Mouse (Mus musculus): ENCODE measurements around the gene Lmo3.

DNA sequence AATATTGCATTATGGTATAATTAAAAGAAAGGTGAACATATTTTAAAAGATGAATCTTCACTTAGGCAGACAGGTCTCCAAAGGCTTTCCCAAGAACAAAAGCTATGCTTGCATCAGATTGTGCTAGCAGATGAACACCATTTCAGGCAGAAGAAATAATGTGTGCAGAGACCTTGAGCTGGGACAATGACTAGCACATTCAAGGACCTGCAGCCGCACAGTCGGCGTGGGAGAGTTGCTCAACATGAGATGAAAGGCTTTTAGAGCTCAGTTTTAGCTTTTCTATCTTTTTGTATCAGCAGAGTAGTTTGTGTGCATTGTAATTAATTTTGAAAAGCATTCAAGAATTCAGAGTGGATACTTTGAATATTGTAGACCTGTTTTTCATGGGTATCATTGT lies 36.6 kb upstream of the Lmo3 start:
- TF ChIP-seq MYC (IDR thresholded peaks at IDR 0.05; ENCODE audit: low read depth, low read length): no peak
- TF ChIP-seq TCF12 (IDR thresholded peaks at IDR 0.05; ENCODE audit: low read depth, low read length): no peak
- no peak for TF ChIP-seq MEF2A (IDR thresholded peaks at IDR 0.05; ENCODE audit: extremely low read depth, insufficient replicate concordance, low read depth, low read length, poor library complexity, severe bottlenecking)
- TF ChIP-seq ZMIZ1 (IDR thresholded peaks at IDR 0.05; ENCODE audit: low read depth, low read length): no peak
- TF ChIP-seq POLR2A (IDR thresholded peaks at IDR 0.05; ENCODE audit: control insufficient read depth in 1 of 2, insufficient read depth in 1 of 2, low read depth in 1 of 2, low read length in 2 of 2, poor library complexity in 1 of 2): no peak
- no peak for TF ChIP-seq SMC3 (IDR thresholded peaks at IDR 0.05; ENCODE audit: low read depth, low read length)
- no peak for TF ChIP-seq ELF1 (IDR thresholded peaks at IDR 0.05; ENCODE audit: low read depth, low read length)
- no peak for TF ChIP-seq CTCF (IDR thresholded peaks at IDR 0.05 in 2 of 3, conservative IDR thresholded peaks at IDR 0.05 in 1 of 3; ENCODE audit: control insufficient read depth in 1 of 3, insufficient read depth in 1 of 3, low read depth in 2 of 3, low read length in 3 of 3, poor library complexity in 1 of 3, severe bottlenecking in 1 of 3)
- no peak for TF ChIP-seq ZC3H11A (IDR thresholded peaks at IDR 0.05; ENCODE audit: low read depth, low read length)
- no peak for TF ChIP-seq ZNF384 (IDR thresholded peaks at IDR 0.05; ENCODE audit: low read depth, low read length)
- TF ChIP-seq EP300 (IDR thresholded peaks at IDR 0.05; ENCODE audit: low read depth in 1 of 2, low read length in 2 of 2): no peak
- TF ChIP-seq POLR2AphosphoS2 (IDR thresholded peaks at IDR 0.05; ENCODE audit: low read length): no peak

Data from MEL (cell line).